Mouse (Mus musculus): ENCODE data around the gene Map1lc3a. TPM values are rescaled to one million over a fixed set of nuclear protein-coding genes. Genes with fewer than 3 reads are reported as not detected.

The Map1lc3a gene
- 100 to 1,000 TPM; 313 to 317 TPM for total RNA-seq (2021)
- long read RNA-seq, experiment 1, transcript Map1lc3a-203 (3 exons, 826 nt), result minor isoform, 16 of 100 reads
- long read RNA-seq, experiment 1, transcript Map1lc3a-201 (4 exons, 1,112 nt), result major isoform, 75 of 100 reads
- long read RNA-seq, experiment 1, partial matches to known transcripts, result 8 of 100 reads
- long read RNA-seq, experiment 1, other reads (novel, unspliced or antisense), result 1 of 100 reads
- long read RNA-seq, experiment 2, transcript Map1lc3a-201 (4 exons, 1,112 nt), result major isoform, 66 of 86 reads
- long read RNA-seq, experiment 2, transcript Map1lc3a-203 (3 exons, 826 nt), result minor isoform, 10 of 86 reads
- long read RNA-seq, experiment 2, partial matches to known transcripts, result 10 of 86 reads
- long read RNA-seq, experiment 2, other reads (novel, unspliced or antisense), result 0 of 86 reads

DNA sequence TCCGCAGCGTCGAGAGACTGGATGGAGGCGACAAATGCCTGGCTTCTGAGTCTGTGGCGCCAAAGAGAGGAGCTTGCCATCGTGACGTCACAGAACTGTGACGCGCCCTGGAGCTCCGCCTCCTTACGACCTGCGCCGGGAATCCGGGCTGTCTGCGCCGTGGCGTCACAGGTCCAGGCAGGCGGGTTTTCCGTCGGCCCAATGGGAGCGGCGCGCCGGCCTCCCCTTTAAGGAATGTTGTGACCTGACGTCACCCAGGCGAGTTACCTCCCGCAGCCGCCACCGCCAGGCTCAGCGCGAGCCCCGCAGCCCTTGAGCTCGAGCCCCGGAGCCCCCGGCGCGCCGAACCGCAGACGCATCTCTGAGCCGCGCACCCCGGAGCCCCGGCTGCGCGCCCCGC, at the start of gene Map1lc3a:
Gene Map1lc3a, plus strand, starts transcription at position 103 of the 400 bp plus-strand sequence.
- intact Hi-C loops (cut with DNase I), result loop anchor here (1.0 kb wide), 1 partner anchor 106 kb away; no protein-coding TSS in a partner anchor
- peak; percentile 98 to 100 for DNase-seq (ENCODE audit: extremely low spot score in 1 of 2, low spot score in 2 of 2)
- no peak for TF ChIP-seq CTCF (IDR thresholded peaks at IDR 0.05)
- Histone ChIP-seq H3K27ac (peak within 1 kb of the TSS; percentile 99), H3K4me3 (peak within 1 kb of the TSS; percentile 99)

DNA sequence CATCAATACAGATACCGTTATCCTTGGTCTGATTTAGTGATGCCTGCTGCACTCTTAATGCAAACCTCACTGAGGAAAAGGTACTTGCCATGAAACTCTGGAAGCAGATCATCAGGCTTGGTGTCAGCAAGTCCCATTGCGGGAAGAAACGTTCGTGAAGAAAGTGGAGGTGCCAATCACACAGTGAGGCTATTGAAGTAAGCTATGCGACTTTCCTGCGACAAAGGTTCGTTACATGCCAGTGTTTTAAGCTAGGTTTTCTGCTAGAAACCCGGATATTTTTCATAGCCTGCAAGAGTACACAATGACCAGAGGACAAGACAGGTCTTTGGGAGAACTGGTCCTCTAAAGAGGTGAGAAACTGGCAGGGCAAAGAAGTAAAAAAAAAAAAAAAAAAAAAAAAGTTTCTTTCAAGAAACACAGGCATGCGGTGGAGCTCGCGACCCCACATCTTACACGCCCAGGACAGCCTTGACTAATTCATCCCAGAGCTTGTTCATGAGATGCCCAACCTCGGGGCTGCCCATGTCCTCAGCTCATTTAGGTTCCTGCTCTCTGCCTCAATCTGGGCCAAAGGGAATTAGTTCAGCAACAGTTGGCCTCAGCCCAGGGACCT, 40.2 kb upstream of the Map1lc3a start:
- Histone ChIP-seq H3K4me3 (peak overlapping the region; percentile 82), H3K27ac (peak overlapping the region; percentile 96)
- TF ChIP-seq CTCF (IDR thresholded peaks at IDR 0.05), result no peak
- DNase-seq (ENCODE audit: extremely low spot score in 1 of 2, low spot score in 2 of 2), result no peak
- intact Hi-C loops (cut with DNase I), result loop anchor here (5.0 kb wide), 1 partner anchor 146 kb away; the partner anchor contains the start of gene Trp53inp2

DNA sequence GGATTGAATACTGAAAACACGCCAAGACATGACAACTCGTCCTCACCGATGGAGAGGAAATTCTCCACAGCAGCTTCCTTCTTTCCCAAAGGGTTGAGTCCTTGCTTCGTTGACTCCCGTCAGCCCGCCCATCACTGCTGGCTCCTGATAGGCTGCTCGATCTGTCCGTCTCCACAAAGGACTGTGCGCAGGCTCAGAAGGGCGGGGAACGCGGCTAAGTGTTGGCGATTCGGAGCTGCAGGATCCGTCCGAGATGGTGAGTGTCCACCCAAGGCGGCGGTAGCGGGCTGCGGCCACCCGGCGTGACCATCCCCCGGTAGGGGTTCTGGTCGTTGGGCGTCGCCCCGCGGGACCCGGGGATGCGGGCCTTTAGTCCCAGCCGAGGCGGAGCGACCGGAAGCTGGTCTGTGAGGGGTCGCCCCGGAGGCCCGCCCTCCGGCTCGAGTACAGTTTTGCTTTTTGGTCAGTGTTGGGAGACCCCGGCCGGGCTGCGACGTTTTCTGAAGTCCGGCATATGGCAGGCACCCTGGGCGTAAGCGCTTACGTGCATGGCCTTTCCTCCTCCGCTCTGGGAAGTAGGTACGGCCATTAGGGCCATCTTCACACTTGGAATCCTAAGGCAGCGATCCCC, 39.6 kb upstream of the Map1lc3a start, which contains the start of gene Dynlrb1:
Gene Dynlrb1, plus strand, starts transcription at position 172 of the 631 bp plus-strand sequence.
- H3K4me3 ChIP-seq, result peak within 1 kb of the TSS; percentile 82
- H3K27ac ChIP-seq, result peak within 1 kb of the TSS; percentile 96
- peak; percentile 99 to 100 for DNase-seq (ENCODE audit: extremely low spot score in 1 of 2, low spot score in 2 of 2)
- intact Hi-C loops (cut with DNase I), result loop anchor here (5.0 kb wide), 1 partner anchor 146 kb away; the partner anchor contains the start of gene Trp53inp2
- no peak; the same call in 1 of the 2 replicates for TF ChIP-seq CTCF (IDR thresholded peaks at IDR 0.05)

DNA sequence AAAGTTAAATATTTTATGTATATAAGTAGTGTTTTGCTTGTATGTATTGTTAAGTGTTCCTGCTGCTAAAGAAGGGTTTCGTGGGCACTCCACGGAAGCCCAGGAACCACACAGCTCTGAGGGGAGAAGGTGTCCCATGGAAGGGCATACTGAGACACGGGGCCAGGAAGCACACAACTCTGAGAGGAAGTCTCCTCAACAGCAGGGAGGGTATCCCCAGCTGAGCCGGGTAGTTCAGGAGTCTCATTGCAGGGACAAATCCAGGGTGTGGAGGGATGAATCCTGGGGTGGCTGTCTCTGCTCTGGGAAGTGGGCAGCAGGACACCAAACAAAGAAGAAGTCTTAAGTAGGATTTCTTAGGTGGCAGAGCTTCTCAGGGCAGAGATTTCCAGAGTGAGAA, 38.8 kb upstream of the Map1lc3a start:
- no peak for TF ChIP-seq CTCF (IDR thresholded peaks at IDR 0.05)
- Histone ChIP-seq H3K27ac (peak overlapping the region; percentile 96; the same call in 1 of the 2 replicates), H3K4me3 (peak overlapping the region; percentile 82)
- intact Hi-C loops (cut with DNase I), result loop anchor here (5.0 kb wide), 1 partner anchor 145 kb away; the partner anchor contains the start of gene Trp53inp2
- no peak for DNase-seq (ENCODE audit: extremely low spot score in 1 of 2, low spot score in 2 of 2)

DNA sequence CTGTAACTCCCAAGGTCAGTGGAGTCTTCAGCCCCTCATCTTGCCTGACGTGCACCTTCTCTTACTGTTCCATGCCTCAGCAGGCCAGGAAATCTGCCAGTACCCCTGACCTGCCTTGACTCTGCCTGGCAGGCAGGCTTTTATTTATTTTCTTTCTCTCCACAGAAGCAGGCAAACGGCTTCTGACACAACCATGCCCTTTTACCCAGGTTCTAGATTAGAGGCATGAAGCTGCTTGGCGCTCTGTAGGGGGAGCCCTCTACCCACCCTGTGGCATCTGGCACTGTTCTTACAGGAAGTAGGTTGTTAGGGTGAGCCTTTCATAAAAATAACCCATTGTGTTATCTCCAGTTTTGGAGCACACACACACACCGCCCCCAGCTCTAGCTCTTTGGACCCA, 35.2 kb upstream of the Map1lc3a start:
- TF ChIP-seq CTCF (IDR thresholded peaks at IDR 0.05), result peak; percentile 27
- no peak overlapping the region for H3K27ac ChIP-seq
- H3K4me3 ChIP-seq, result no peak overlapping the region
- intact Hi-C loops (cut with DNase I), result no loop called here
- no peak for DNase-seq (ENCODE audit: extremely low spot score in 1 of 2, low spot score in 2 of 2)

DNA sequence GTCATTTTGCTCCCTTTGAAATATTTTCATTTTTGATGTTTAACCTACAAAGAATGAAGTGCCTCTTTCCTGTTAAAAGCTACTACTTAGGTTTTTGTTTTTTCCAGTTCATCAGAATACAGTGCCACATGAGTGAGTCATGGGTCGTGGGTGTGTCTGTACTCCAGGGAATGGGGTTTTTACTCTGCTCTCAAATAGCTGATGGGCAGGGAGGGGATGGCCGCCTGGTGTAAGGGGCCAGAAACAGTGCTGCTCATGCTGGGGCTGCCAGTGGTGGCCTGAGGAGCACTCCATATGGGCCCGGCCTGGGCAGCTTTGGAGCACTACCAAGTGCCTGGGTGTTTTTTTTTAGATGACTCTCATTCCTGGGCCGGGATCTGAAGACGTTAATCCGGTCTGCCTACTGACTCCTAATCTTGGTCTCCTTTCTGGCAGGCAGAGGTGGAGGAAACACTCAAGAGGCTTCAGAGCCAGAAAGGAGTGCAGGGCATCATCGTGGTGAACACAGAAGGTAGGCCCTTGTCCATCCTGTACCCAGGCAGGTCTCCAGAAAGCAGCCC, 33.7 kb upstream of the Map1lc3a start:
- no peak for TF ChIP-seq CTCF (IDR thresholded peaks at IDR 0.05)
- intact Hi-C loops (cut with DNase I), result no loop called here
- Histone ChIP-seq H3K27ac (no peak overlapping the region), H3K4me3 (no peak overlapping the region)
- DNase-seq (ENCODE audit: extremely low spot score in 1 of 2, low spot score in 2 of 2), result no peak

DNA sequence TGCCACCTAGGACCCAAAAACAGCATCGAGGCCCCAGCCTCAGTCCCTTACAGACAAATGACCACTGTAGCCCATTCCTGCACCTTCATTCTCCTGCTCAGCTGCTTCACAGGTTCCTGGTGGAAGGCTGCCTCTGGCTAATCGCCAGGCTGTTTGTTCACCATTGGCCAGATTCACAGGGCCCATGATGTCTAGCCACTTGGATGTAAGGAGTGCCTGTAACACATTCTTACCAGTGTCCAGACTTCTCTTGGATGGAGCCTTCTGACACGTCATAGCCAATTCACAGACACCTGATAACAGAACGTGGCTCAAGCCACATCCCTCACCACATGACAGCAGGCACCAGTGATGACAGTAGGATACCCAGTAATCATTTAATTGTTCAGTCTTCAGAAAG, 29.9 kb upstream of the Map1lc3a start:
- no peak for TF ChIP-seq CTCF (IDR thresholded peaks at IDR 0.05)
- H3K27ac ChIP-seq, result no peak overlapping the region
- no peak overlapping the region for H3K4me3 ChIP-seq
- intact Hi-C loops (cut with DNase I), result no loop called here
- no peak for DNase-seq (ENCODE audit: extremely low spot score in 1 of 2, low spot score in 2 of 2)

DNA sequence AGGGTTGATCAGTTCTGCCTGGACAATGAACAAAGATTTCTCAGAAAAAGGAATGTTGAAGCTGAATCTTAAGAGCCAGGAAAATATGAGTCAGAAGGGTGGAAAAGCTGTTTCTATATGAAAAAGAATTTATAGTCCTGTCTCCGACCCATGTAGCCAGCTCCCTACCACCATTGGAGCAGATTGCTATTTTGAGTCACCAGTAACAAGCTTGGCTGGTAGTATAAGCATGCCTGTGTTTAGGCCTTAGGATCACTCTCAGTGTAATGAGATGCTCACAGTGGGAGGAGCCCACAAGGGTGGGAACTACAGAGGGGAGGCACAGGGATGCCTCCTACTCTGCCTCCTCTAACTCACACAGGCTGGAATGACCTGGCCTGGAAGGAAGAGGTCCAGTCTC, 27.9 kb upstream of the Map1lc3a start:
- intact Hi-C loops (cut with DNase I), result no loop called here
- no peak for TF ChIP-seq CTCF (IDR thresholded peaks at IDR 0.05)
- Histone ChIP-seq H3K27ac (no peak overlapping the region), H3K4me3 (no peak overlapping the region)
- DNase-seq (ENCODE audit: extremely low spot score in 1 of 2, low spot score in 2 of 2), result no peak

DNA sequence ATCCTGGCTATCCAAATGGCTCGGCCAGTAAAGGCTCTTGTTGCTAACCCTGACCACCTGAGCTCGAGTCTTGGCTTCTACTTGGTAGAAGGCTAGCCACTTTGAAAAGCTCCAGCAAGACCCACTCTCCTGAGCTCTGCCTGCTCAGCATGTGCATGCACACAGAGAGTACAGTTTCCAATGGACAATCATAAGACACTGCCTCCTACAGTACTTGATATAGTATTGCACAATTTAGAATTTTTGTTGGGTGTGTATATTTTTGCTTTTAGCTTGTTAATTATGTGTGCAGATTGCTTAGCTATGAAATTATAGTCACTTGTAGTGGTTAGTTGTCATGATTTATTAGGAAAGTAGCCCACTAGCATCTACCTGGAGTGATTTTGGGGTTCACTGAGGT, 27.4 kb upstream of the Map1lc3a start:
- peak; percentile 33 for TF ChIP-seq CTCF (IDR thresholded peaks at IDR 0.05)
- H3K27ac ChIP-seq, result no peak overlapping the region
- H3K4me3 ChIP-seq, result no peak overlapping the region
- intact Hi-C loops (cut with DNase I), result no loop called here
- DNase-seq (ENCODE audit: extremely low spot score in 1 of 2, low spot score in 2 of 2), result no peak

DNA sequence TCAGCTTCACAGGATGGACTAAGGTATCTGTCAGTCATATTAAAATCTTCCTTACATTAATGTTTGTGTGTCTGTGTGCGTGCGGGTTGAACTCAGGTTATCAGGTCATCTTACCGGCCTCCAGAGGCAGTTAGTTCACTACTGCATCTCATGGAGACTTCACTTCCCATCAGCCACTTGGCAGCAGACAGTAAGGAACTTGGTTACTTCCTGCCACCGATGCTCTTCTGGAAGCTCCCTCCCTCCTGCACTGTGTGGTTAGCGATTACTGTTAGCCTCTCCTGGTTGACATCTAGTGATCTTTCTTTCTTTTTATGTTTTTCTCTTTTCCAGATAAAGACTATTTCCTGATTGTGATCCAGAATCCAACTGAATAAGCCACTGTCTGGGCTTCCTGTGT, 26.5 kb upstream of the Map1lc3a start:
- H3K4me3 ChIP-seq, result no peak overlapping the region
- no peak for TF ChIP-seq CTCF (IDR thresholded peaks at IDR 0.05)
- no peak overlapping the region for H3K27ac ChIP-seq
- DNase-seq (ENCODE audit: extremely low spot score in 1 of 2, low spot score in 2 of 2), result no peak
- intact Hi-C loops (cut with DNase I), result no loop called here

DNA sequence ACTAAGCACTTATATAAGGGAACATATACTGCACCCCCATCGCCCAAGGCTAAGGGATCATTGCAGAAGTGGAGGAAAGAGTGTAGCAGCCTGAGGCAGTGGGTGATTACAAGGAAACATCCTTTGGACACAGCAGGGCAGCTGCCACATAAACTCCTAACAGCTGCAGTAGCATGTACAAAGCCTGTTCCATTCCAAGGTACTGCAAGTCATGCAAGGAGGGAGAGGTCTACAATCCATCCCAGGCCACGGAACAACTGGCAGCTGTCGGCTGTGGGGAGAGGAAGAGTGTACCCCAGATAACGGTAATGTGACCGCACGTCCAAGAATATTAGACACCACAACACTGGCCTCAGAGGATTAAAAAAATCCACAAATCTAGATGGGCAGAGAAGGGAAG, 10.6 kb upstream of the Map1lc3a start:
- H3K4me3 ChIP-seq, result no peak overlapping the region
- intact Hi-C loops (cut with DNase I), result no loop called here
- no peak for TF ChIP-seq CTCF (IDR thresholded peaks at IDR 0.05)
- no peak for DNase-seq (ENCODE audit: extremely low spot score in 1 of 2, low spot score in 2 of 2)
- no peak overlapping the region for H3K27ac ChIP-seq
